Mouse (Mus musculus) heart, embryonic 11.5 days (tissue): Measurements from ENCODE around the gene Trmt1. TPM values are rescaled to one million over a fixed set of nuclear protein-coding genes. Genes with fewer than 3 reads are reported as not detected.

Experiments used
- ATAC-seq: fragments of 200-750 bp; cut with Nextera tagmentation; replicated peaks from 2 replicates; pipeline ENCODE4 v1.8.0; 2017; ENCODE audit warnings: moderate library complexity; ENCODE audit not compliant: insufficient number of reproducible peaks, low FRiP score, low TSS enrichment
- H3K27ac ChIP-seq: fragments of 300-500 bp; sonication (generic); 2 replicates; pipeline ENCODE4 v1.5.1; 2014; ENCODE audit warnings: mild to moderate bottlenecking, low read depth, low read length
- H3K27me3 ChIP-seq: fragments of 300-500 bp; sonication (generic); 2 replicates; pipeline ENCODE4 v1.6.1; 2014; ENCODE audit warnings: mild to moderate bottlenecking, low read length, mixed read lengths; ENCODE audit not compliant: control insufficient read depth, insufficient read depth
- H3K36me3 ChIP-seq: fragments of 300-500 bp; sonication (generic); 2 replicates; pipeline ENCODE4 v1.6.1; 2014; ENCODE audit warnings: mild to moderate bottlenecking, low read length, moderate library complexity, mixed read lengths; ENCODE audit not compliant: control insufficient read depth, insufficient read depth
- H3K4me1 ChIP-seq: fragments of 300-500 bp; sonication (generic); 2 replicates; pipeline ENCODE4 v1.6.1; 2014; ENCODE audit warnings: low read length; ENCODE audit not compliant: control insufficient read depth, insufficient read depth
- H3K4me2 ChIP-seq: fragments of 300-500 bp; sonication (generic); 2 replicates; pipeline ENCODE4 v1.6.1; 2014; ENCODE audit warnings: mild to moderate bottlenecking, moderate library complexity
- H3K4me3 ChIP-seq: fragments of 300-500 bp; sonication (generic); 2 replicates; pipeline ENCODE4 v1.5.1; 2014; ENCODE audit warnings: low read depth, low read length
- H3K9ac ChIP-seq: fragments of 300-500 bp; sonication (generic); 2 replicates; pipeline ENCODE4 v1.6.1; 2014; ENCODE audit warnings: mild to moderate bottlenecking, low read depth, low read length, moderate library complexity
- H3K9me3 ChIP-seq: fragments of 300-500 bp; sonication (generic); replicated peaks from 2 replicates; pipeline ENCODE4 v1.6.1; 2016; ENCODE audit warnings: low read length; ENCODE audit not compliant: control insufficient read depth
- WGBS: fragments of 180-500 bp; shearing (Covaris S2); extraction: QIAGEN DNeasy Blood & Tissue Kit; methylation state at CpG from one replicate; pipeline ENCODE4 v1.1.7; 2014; ENCODE audit not compliant: insufficient replicate concordance; 5-methylcytosine and 5-hydroxymethylcytosine counted together
- polyA plus RNA-seq: library from polyadenylated mRNA; unstranded; fragments of >200 nt; fragmentation: Nextera tagmentation; extraction: Ambion mirVana; gene quantifications from 2 replicates; pipeline ENCODE4 v1.2.1, GENCODE M21; 2014

Gene Trmt1
- polyA plus RNA-seq, 1 experiment from 2014 or later: 51.6 TPM

DNA sequence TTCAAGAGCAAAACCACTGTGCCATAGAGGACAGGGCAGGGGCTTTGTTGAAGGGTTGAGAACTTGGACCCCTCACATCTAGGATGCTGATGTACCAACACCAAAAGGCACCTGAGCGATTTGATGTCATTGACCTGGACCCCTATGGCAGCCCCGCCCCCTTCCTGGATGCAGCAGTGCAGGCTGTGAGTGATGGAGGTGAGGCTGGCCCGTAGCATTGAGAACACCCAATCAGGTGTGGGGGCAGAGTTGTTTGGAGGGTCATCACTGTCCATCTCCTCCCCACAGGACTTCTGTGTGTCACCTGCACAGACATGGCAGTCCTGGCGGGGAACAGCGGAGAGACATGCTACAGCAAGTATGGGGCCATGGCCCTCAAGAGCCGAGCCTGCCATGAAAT, 9.0 kb downstream of the Trmt1 start:
- Histone ChIP-seq H3K4me1 (peaks cover 10% of the 10 kb centered on the region), H3K4me2 (no peak overlapping the region), H3K36me3 (peaks cover 29% of the 10 kb centered on the region), H3K9me3 (no peaks in the 10 kb centered on the region), H3K9ac (no peak overlapping the region), H3K27me3 (no peaks in the 10 kb centered on the region), H3K4me3 (no peak overlapping the region), H3K27ac (no peak overlapping the region)
- WGBS: 89% methylated on average over 6 of the region's 6 CpGs
- ATAC-seq: no peak

DNA sequence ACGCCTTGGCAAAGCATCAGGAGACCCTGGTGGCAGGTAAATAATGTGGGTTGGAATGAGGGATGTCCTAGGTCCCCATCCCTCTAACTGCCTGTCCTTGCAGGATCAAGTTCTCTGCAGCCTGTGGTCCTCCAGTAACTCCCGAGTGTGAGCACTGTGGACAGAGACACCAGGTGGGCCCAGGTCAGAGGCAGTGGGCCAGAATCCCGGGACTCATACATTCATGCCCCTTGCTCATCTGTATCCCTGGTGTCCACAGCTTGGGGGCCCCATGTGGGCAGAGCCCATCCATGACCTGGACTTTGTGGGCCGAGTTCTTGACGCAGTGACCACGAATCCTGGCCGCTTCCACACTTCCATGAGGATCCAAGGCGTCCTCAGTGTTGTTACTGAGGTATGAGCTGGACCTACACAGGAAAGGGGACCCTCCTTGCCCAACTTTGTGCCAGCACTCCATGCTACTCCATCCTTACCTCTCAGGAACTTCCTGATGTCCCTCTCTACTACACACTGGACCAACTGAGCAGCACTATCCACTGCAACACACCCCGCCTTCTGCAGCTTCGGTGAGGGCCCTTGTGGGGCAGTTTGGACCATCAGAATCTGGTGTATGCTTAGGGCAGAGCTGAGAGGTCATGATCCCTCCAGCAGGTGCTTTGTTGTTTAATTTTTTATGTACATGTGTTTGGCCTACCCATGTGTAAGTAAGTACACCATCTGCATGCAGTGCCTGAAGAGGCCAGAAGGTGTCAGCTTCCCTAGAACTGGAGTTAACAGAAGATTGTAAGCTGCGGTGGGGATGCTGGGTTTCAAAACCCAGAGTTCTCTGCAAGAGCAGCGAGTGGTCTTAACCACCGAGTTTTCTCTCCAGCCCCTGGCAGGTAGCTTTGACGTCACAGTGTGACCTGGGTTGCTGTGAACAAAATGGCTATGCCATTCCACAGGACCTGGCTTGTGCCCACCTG, 11.3 kb downstream of the Trmt1 start:
- Histone ChIP-seq H3K4me3 (no peak overlapping the region), H3K36me3 (peaks cover 25% of the 10 kb centered on the region), H3K4me1 (peaks cover 21% of the 10 kb centered on the region), H3K4me2 (no peak overlapping the region), H3K27ac (no peak overlapping the region), H3K27me3 (peaks cover 5% of the 10 kb centered on the region), H3K9me3 (no peaks in the 10 kb centered on the region), H3K9ac (no peak overlapping the region)
- 84% methylated on average over 14 of the region's 14 CpGs for WGBS
- ATAC-seq: no peak

DNA sequence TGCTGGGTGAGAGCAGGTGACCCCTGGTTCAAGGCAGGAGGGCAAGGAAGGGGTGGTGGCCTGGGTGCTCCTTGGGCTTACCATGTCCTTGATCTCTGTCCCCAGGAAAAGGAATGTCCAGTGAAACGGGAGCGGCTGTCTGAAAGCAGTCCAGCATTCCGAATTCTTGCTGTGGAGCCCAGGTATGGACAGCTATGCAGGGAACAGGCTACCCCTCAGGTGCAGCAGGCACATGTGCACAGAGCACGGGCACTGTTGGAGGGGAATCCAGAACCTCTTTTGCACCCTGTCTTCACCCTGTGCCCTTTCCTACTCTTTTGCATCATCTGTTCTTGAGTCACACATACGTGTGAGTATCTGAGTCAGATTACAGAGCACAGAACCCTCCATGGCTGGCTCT, 12.2 kb downstream of the Trmt1 start:
- H3K9me3 ChIP-seq: no peaks in the 10 kb centered on the region
- no peak overlapping the region for H3K4me2 ChIP-seq
- H3K9ac ChIP-seq: no peak overlapping the region
- H3K4me1 ChIP-seq: peaks cover 21% of the 10 kb centered on the region
- WGBS: 93% methylated on average over 5 of the region's 5 CpGs
- ATAC-seq: no peak
- H3K27ac ChIP-seq: no peak overlapping the region
- peaks cover 25% of the 10 kb centered on the region for H3K36me3 ChIP-seq
- no peak overlapping the region for H3K4me3 ChIP-seq
- peaks cover 14% of the 10 kb centered on the region for H3K27me3 ChIP-seq

DNA sequence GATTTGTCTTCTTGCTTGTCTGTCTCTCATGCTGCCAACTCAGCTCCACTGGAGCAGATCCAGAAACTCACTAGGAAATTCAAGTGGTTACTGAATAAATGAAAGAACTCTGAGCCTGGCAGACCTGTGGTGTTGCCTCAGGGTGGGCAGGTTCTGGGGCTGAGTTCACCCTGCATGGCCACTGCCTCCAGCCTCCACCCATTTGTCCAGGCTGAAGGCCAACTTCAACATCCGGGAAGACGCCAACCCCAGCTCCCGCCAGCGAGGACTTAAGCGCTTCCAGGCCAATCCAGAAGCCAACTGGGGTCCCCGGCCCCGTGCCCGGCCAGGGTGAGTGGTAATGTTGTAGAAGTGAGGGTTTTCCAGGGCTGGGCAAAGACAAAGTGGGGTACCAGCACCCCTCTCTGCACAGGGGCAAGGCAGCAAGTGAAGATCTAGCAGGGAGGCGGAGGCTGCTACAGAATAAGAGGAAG, 12.9 kb downstream of the Trmt1 start:
- ATAC-seq: no peak
- no peaks in the 10 kb centered on the region for H3K9me3 ChIP-seq
- peaks cover 20% of the 10 kb centered on the region for H3K27me3 ChIP-seq
- no peak overlapping the region for H3K4me3 ChIP-seq
- WGBS: 84% methylated on average over 9 of the region's 9 CpGs
- peak overlapping the region; percentile 91 for H3K27ac ChIP-seq
- H3K4me1 ChIP-seq: peaks cover 25% of the 10 kb centered on the region
- H3K36me3 ChIP-seq: peaks cover 25% of the 10 kb centered on the region
- H3K9ac ChIP-seq: no peak overlapping the region
- H3K4me2 ChIP-seq: no peak overlapping the region

DNA sequence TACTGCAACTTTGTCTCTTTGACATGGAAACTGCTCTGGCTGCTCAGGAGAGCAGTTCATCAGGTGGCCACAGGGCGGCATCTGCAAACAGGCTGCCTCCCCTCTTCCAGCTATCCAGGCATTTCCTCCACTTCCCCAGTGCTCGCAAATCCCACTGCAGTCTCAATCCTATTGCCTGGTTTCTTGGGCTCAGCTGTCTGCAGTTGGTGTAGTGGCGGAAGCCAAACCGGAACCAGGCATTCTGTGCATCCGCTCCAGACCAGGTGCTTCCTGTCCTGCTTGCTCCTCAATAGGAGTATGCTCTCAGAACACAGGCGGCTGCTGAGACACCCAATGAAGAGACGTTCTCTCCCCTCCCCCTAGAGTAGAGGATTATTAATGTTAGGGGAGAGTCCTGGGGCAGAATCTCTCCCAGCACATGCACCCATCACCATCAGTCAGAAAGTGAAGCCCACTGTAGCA, 13.8 kb downstream of the Trmt1 start:
- H3K4me1 ChIP-seq: peaks cover 32% of the 10 kb centered on the region
- H3K9me3 ChIP-seq: no peaks in the 10 kb centered on the region
- peaks cover 25% of the 10 kb centered on the region for H3K36me3 ChIP-seq
- H3K27me3 ChIP-seq: peaks cover 30% of the 10 kb centered on the region
- 0 out of 2 replicates have a peak overlapping the region, but pooled peaks have one; percentile 16 for H3K9ac ChIP-seq
- no peak for ATAC-seq
- H3K4me3 ChIP-seq: no peak overlapping the region
- H3K4me2 ChIP-seq: peak overlapping the region; percentile 29
- WGBS: 48% methylated on average over 7 of the region's 7 CpGs
- peak overlapping the region; percentile 91 for H3K27ac ChIP-seq

DNA sequence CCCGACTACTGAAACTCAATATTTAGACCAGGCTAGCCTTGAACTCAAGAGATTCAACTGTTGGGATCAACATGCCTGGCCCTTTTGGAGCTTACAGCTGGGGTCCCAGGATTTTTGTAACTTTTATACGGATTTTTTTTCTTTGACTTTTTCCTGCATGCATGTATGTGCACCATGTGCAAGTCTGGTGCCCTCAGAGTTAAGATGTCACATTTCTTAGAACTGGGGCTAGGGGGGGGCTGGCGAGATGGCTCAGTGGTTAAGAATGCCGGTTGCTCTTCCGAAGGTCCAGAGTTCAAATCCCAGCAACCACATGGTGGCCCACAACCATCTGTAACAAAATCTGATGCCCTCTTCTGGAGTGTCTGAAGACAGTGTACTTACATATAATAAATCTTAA, 14.4 kb downstream of the Trmt1 start:
- peak overlapping the region; percentile 91 for H3K27ac ChIP-seq
- 0 out of 2 replicates have a peak overlapping the region, but pooled peaks have one; percentile 16 for H3K9ac ChIP-seq
- WGBS: 82% methylated on average over 5 of the region's 5 CpGs
- peaks cover 32% of the 10 kb centered on the region for H3K4me1 ChIP-seq
- H3K4me2 ChIP-seq: peak overlapping the region; percentile 29
- peaks cover 22% of the 10 kb centered on the region for H3K36me3 ChIP-seq
- no peaks in the 10 kb centered on the region for H3K9me3 ChIP-seq
- H3K4me3 ChIP-seq: no peak overlapping the region
- no peak for ATAC-seq
- H3K27me3 ChIP-seq: peaks cover 36% of the 10 kb centered on the region

DNA sequence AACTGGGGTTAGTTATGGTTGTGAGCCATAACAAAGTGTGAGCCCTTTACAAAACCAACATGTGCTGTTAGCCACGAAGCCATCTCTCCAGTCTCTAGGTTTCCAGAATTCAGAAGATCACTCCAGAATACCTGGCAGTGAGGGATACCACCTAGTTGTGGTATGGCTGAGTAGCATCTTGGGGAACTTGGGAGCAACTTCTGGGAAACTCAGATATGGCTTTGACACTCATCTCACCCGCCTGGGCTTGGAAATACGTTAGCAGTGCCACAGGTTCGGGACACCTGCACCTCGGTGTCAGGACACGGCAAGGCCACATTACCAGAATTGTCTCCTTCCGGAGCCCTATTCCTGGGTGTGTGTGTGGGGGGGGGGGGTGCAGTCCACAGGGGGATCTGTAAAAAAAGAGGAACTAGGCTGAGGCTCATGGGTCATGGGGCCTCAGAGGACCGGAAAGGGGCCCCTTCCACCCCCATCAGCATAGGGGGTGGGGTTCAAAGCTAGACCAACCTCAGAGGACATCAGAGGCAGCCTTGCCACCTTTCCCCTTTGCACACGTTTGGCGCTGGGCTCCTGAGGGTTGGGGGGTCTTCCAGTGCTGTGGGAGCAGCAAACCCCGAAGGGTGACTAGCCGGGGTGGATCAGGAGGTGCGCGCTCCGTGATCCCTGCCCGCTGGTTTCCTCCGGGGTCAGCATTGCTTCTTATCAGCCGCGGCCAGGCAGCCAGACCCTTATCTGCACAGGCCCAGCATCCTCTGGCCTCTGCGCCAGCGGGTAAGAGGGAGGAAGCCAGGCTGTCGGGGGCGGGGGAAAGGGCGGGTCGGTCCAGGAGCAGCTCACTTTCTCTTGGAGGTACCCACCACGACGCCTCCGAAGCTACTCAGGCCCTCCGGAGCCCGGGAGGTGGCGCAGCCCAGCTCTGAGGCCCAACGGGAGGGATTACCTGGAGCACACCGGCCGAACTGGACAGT, 15.1 kb downstream of the Trmt1 start, which contains the start of gene Lyl1:
Gene Lyl1, plus strand, starts transcription at position 517 of the 971 bp plus-strand sequence.
- ATAC-seq: peak; percentile 86
- peaks cover 18% of the 10 kb centered on the region for H3K36me3 ChIP-seq
- peaks cover 32% of the 10 kb centered on the region for H3K4me1 ChIP-seq
- H3K9ac ChIP-seq: peak within 1 kb of the TSS; percentile 72
- H3K27me3 ChIP-seq: peaks cover 38% of the 10 kb centered on the region
- H3K27ac ChIP-seq: peak within 1 kb of the TSS; percentile 91
- H3K9me3 ChIP-seq: no peaks in the 10 kb centered on the region
- H3K4me2 ChIP-seq: peak within 1 kb of the TSS; percentile 79
- WGBS: 4% methylated on average over 34 of the region's 34 CpGs
- peak within 1 kb of the TSS; percentile 51 for H3K4me3 ChIP-seq

DNA sequence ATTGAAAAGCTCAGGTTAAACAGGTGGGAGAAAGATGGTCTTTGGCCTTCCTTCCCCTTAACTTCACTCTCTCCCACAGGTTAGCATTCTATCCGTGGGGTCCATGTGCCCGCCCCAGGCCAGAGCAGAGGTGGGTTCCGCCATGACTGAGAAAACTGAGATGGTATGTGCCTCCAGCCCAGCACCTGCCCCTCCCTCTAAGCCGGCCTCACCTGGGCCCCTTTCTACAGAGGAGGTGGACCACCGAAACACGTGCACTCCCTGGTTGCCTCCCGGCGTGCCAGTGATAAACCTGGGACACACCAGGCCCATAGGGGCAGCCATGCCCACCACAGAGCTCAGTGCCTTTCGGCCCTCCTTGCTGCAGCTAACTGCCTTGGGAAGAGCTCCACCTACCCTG, 16.5 kb downstream of the Trmt1 start:
- H3K27ac ChIP-seq: peak overlapping the region; percentile 91
- H3K4me1 ChIP-seq: peaks cover 44% of the 10 kb centered on the region
- peak overlapping the region; percentile 72 for H3K9ac ChIP-seq
- 69% methylated on average over 9 of the region's 9 CpGs for WGBS
- H3K27me3 ChIP-seq: peaks cover 50% of the 10 kb centered on the region
- H3K4me3 ChIP-seq: peak overlapping the region; percentile 51
- peak overlapping the region; percentile 79 for H3K4me2 ChIP-seq
- H3K36me3 ChIP-seq: peaks cover 5% of the 10 kb centered on the region; the same call in 1 of the 2 replicates
- H3K9me3 ChIP-seq: no peaks in the 10 kb centered on the region
- ATAC-seq: no peak
